Mouse (Mus musculus) hindbrain, embryonic 13.5 days (tissue): ENCODE measurements at regions not wholly inside any gene's neighbourhood (a gene's known extent, or its start where the extent isn't known, plus 50 kb on each side); places are given as distances from the start of the nearest gene placed in this dataset.
A peak's percentile ranks its signal among the peaks of the same experiment; 100 is the strongest.
"Not testable (repeated sequence)": the region's sequence is repeated elsewhere in the genome, so short reads cannot be mapped to it uniquely, and the experiment has no call there.

ENCODE experiments used
- ATAC-seq: fragments of 200-750 bp; cut with Nextera tagmentation; 2 replicates; pipeline ENCODE4 v1.8.0; 2017; ENCODE audit warnings: moderate TSS enrichment; ENCODE audit not compliant: low FRiP score
- H3K27ac ChIP-seq: fragments of 300-500 bp; sonication (generic); 2 replicates; pipeline ENCODE4 v1.5.1; 2015; ENCODE audit warnings: inconsistent platforms, mild to moderate bottlenecking, moderate library complexity
- H3K27me3 ChIP-seq: fragments of 300-500 bp; sonication (generic); 2 replicates; pipeline ENCODE4 v1.6.1; 2015; ENCODE audit warnings: mild to moderate bottlenecking, inconsistent platforms
- H3K36me3 ChIP-seq: fragments of 300-500 bp; sonication (generic); 2 replicates; pipeline ENCODE4 v1.6.1; 2015; ENCODE audit warnings: mild to moderate bottlenecking, inconsistent platforms
- H3K4me1 ChIP-seq: fragments of 300-500 bp; sonication (generic); replicated peaks from 2 replicates; pipeline ENCODE4 v1.6.1; 2015; ENCODE audit warnings: inconsistent platforms
- H3K4me2 ChIP-seq: fragments of 300-500 bp; sonication (generic); 2 replicates; pipeline ENCODE4 v1.6.1; 2015; ENCODE audit warnings: inconsistent platforms, mild to moderate bottlenecking, moderate library complexity
- H3K4me3 ChIP-seq: fragments of 300-500 bp; sonication (generic); 2 replicates; pipeline ENCODE4 v1.5.1; 2015; ENCODE audit warnings: mild to moderate bottlenecking, inconsistent platforms
- H3K9ac ChIP-seq: fragments of 300-500 bp; sonication (generic); 2 replicates; pipeline ENCODE4 v1.6.1; 2015; ENCODE audit warnings: mild to moderate bottlenecking, inconsistent platforms
- H3K9me3 ChIP-seq: fragments of 300-500 bp; sonication (generic); 2 replicates; pipeline ENCODE4 v1.6.1; 2016; ENCODE audit warnings: inconsistent platforms
- WGBS: fragments of 180-500 bp; shearing (Covaris S2); methylation state at CpG from one replicate; pipeline ENCODE4 v1.1.7; 2015; 5-methylcytosine and 5-hydroxymethylcytosine counted together

GRCm38 (mm10) chr14:87215099-87215498 lies 74.1 kb upstream of the Diaph3 start:
- Histone ChIP-seq H3K4me2 (no peak overlapping the region), H3K27me3 (no peaks in the 10 kb centered on the region), H3K4me3 (no peak overlapping the region), H3K36me3 (no peaks in the 10 kb centered on the region), H3K9ac (no peak overlapping the region), H3K27ac (no peak overlapping the region), H3K4me1 (no peaks in the 10 kb centered on the region), H3K9me3 (no peaks in the 10 kb centered on the region)
- WGBS = 32% methylated on average over 2 of the region's 2 CpGs
- peak; percentile 73; the same call in 1 of the 2 replicates for ATAC-seq

- no peak for ATAC-seq
- Histone ChIP-seq H3K27ac (no peak overlapping the region), H3K9me3 (no peaks in the 10 kb centered on the region), H3K4me3 (no peak overlapping the region), H3K4me1 (no peaks in the 10 kb centered on the region), H3K36me3 (no peaks in the 10 kb centered on the region), H3K4me2 (no peak overlapping the region), H3K27me3 (no peaks in the 10 kb centered on the region), H3K9ac (no peak overlapping the region)
- WGBS = 84% methylated on average over 7 of the region's 7 CpGs
Observed at GRCm38 (mm10) chr14:87217042-87217441, 76.0 kb upstream of the Diaph3 start.

GRCm38 (mm10) chr14:87219975-87220374 lies 78.9 kb upstream of the Diaph3 start:
- Histone ChIP-seq H3K36me3 (no peaks in the 10 kb centered on the region), H3K9ac (no peak overlapping the region), H3K9me3 (no peaks in the 10 kb centered on the region), H3K4me1 (no peaks in the 10 kb centered on the region), H3K4me2 (no peak overlapping the region), H3K27me3 (no peaks in the 10 kb centered on the region), H3K27ac (no peak overlapping the region), H3K4me3 (no peak overlapping the region)
- ATAC-seq = no peak
- WGBS = 91% methylated on average over 3 of the region's 3 CpGs

GRCm38 (mm10) chr14:87224870-87225269 lies 83.8 kb upstream of the Diaph3 start:
- peaks cover 5% of the 10 kb centered on the region; the same call in 1 of the 2 replicates for H3K9me3 ChIP-seq
- H3K4me3 ChIP-seq = no peak overlapping the region
- 83% methylated on average over 5 of the region's 5 CpGs for WGBS
- H3K4me2 ChIP-seq = no peak overlapping the region
- H3K4me1 ChIP-seq = no peaks in the 10 kb centered on the region
- no peaks in the 10 kb centered on the region for H3K36me3 ChIP-seq
- ATAC-seq = no peak
- no peaks in the 10 kb centered on the region for H3K27me3 ChIP-seq
- H3K27ac ChIP-seq = no peak overlapping the region
- H3K9ac ChIP-seq = no peak overlapping the region

- no peak overlapping the region for H3K4me2 ChIP-seq
- H3K9ac ChIP-seq = no peak overlapping the region
- no peaks in the 10 kb centered on the region for H3K27me3 ChIP-seq
- no peaks in the 10 kb centered on the region for H3K36me3 ChIP-seq
- no peak for ATAC-seq
- no peaks in the 10 kb centered on the region for H3K4me1 ChIP-seq
- no peaks in the 10 kb centered on the region for H3K9me3 ChIP-seq
- H3K27ac ChIP-seq = no peak overlapping the region
- WGBS = 88% methylated on average over 2 of the region's 2 CpGs
- H3K4me3 ChIP-seq = no peak overlapping the region
Observed at GRCm38 (mm10) chr14:87249258-87249657, 108.2 kb upstream of the Diaph3 start.

GRCm38 (mm10) chr14:87255484-87256208 lies 114.6 kb upstream of the Diaph3 start:
- Histone ChIP-seq H3K27ac (no peak overlapping the region), H3K9me3 (no peaks in the 10 kb centered on the region), H3K4me2 (no peak overlapping the region), H3K27me3 (no peaks in the 10 kb centered on the region), H3K4me1 (no peaks in the 10 kb centered on the region), H3K9ac (no peak overlapping the region), H3K4me3 (no peak overlapping the region), H3K36me3 (no peaks in the 10 kb centered on the region)
- ATAC-seq = no peak
- WGBS = 74% methylated on average over 5 of the region's 5 CpGs

- no peak overlapping the region for H3K4me3 ChIP-seq
- H3K9me3 ChIP-seq = no peaks in the 10 kb centered on the region
- no peak overlapping the region for H3K9ac ChIP-seq
- ATAC-seq = no peak
- no peak overlapping the region for H3K27ac ChIP-seq
- H3K4me2 ChIP-seq = no peak overlapping the region
- H3K4me1 ChIP-seq = 0 out of 2 replicates have a peak, but pooled peaks cover 2% of the 10 kb centered on the region
- 61% methylated on average over 5 of the region's 5 CpGs for WGBS
- H3K27me3 ChIP-seq = no peaks in the 10 kb centered on the region
- H3K36me3 ChIP-seq = no peaks in the 10 kb centered on the region
Observed at GRCm38 (mm10) chr14:87261726-87262125, 120.7 kb upstream of the Diaph3 start.

GRCm38 (mm10) chr14:87264826-87265225 lies 123.8 kb upstream of the Diaph3 start:
- H3K4me1 ChIP-seq = 0 out of 2 replicates have a peak, but pooled peaks cover 6% of the 10 kb centered on the region
- H3K27ac ChIP-seq = no peak overlapping the region
- H3K4me2 ChIP-seq = no peak overlapping the region
- WGBS = 92% methylated on average over 4 of the region's 4 CpGs
- no peak overlapping the region for H3K4me3 ChIP-seq
- no peak overlapping the region for H3K9ac ChIP-seq
- no peaks in the 10 kb centered on the region for H3K9me3 ChIP-seq
- H3K27me3 ChIP-seq = no peaks in the 10 kb centered on the region
- no peaks in the 10 kb centered on the region for H3K36me3 ChIP-seq
- ATAC-seq = no peak

GRCm38 (mm10) chr14:87266309-87266708 lies 125.3 kb upstream of the Diaph3 start:
- WGBS = 64% methylated on average over 6 of the region's 6 CpGs
- H3K9me3 ChIP-seq = no peaks in the 10 kb centered on the region

GRCm38 (mm10) chr14:87289266-87289665 lies 127.2 kb upstream of the Tdrd3 start:
- H3K4me2 ChIP-seq, H3K9me3 ChIP-seq, H3K9ac ChIP-seq, H3K4me1 ChIP-seq, H3K27me3 ChIP-seq, H3K4me3 ChIP-seq, H3K36me3 ChIP-seq, H3K27ac ChIP-seq, ATAC-seq: not testable (repeated sequence)
- 95% methylated on average over 8 of the region's 8 CpGs for WGBS

More at GRCm38 (mm10) chr14:87266309-87266708, 125.3 kb upstream of the Diaph3 start:
- no peaks in the 10 kb centered on the region for H3K27me3 ChIP-seq
- ATAC-seq = no peak
- H3K9ac ChIP-seq = no peak overlapping the region
- H3K4me3 ChIP-seq = no peak overlapping the region
- H3K27ac ChIP-seq = no peak overlapping the region
- no peak overlapping the region for H3K4me2 ChIP-seq
- 0 out of 2 replicates have a peak, but pooled peaks cover 6% of the 10 kb centered on the region for H3K4me1 ChIP-seq
- no peaks in the 10 kb centered on the region for H3K36me3 ChIP-seq

GRCm38 (mm10) chr14:87289708-87290243 lies 126.7 kb upstream of the Tdrd3 start:
- 96% methylated on average over 4 of the region's 4 CpGs for WGBS
- H3K27me3 ChIP-seq = no peaks in the 10 kb centered on the region
- no peaks in the 10 kb centered on the region for H3K36me3 ChIP-seq
- no peak overlapping the region for H3K4me3 ChIP-seq
- no peaks in the 10 kb centered on the region for H3K9me3 ChIP-seq
- no peak overlapping the region for H3K4me2 ChIP-seq
- H3K27ac ChIP-seq = no peak overlapping the region
- H3K9ac ChIP-seq = no peak overlapping the region
- ATAC-seq = no peak
- no peaks in the 10 kb centered on the region for H3K4me1 ChIP-seq

- Histone ChIP-seq H3K9ac (no peak overlapping the region), H3K27me3 (no peaks in the 10 kb centered on the region), H3K36me3 (no peaks in the 10 kb centered on the region), H3K9me3 (no peaks in the 10 kb centered on the region), H3K4me2 (no peak overlapping the region), H3K27ac (no peak overlapping the region), H3K4me1 (no peaks in the 10 kb centered on the region), H3K4me3 (no peak overlapping the region)
- 86% methylated on average over 3 of the region's 3 CpGs for WGBS
- no peak for ATAC-seq
Observed at GRCm38 (mm10) chr14:87295206-87295605, 121.2 kb upstream of the Tdrd3 start.

GRCm38 (mm10) chr14:87297160-87297559 lies 119.3 kb upstream of the Tdrd3 start:
- Histone ChIP-seq H3K9ac (no peak overlapping the region), H3K36me3 (no peaks in the 10 kb centered on the region), H3K4me3 (no peak overlapping the region), H3K27ac (no peak overlapping the region), H3K9me3 (no peaks in the 10 kb centered on the region), H3K4me1 (no peaks in the 10 kb centered on the region), H3K27me3 (no peaks in the 10 kb centered on the region), H3K4me2 (no peak overlapping the region)
- no peak for ATAC-seq
- WGBS = 35% methylated on average over 5 of the region's 5 CpGs
